Mouse (Mus musculus) stomach, embryonic 16.5 days (tissue): ENCODE measurements at regions not wholly inside any gene's neighbourhood (a gene's known extent, or its start where the extent isn't known, plus 50 kb on each side); places are given as distances from the start of the nearest gene placed in this dataset.

Experiments used
- ATAC-seq: fragments of 200-750 bp; cut with Nextera tagmentation; 2 replicates; pipeline ENCODE4 v1.8.0; 2017; ENCODE audit warnings: moderate number of reproducible peaks, moderate TSS enrichment; ENCODE audit not compliant: insufficient read depth, low FRiP score
- H3K27ac ChIP-seq: fragments of 300-500 bp; sonication (generic); 2 replicates; pipeline ENCODE4 v1.5.1; 2014; ENCODE audit warnings: low read length
- H3K27me3 ChIP-seq: fragments of 300-500 bp; sonication (generic); 2 replicates; pipeline ENCODE4 v1.6.1; 2014; ENCODE audit warnings: low read length, control low read depth, mixed read lengths; ENCODE audit not compliant: control insufficient read depth, insufficient read depth
- H3K36me3 ChIP-seq: fragments of 300-500 bp; sonication (generic); 2 replicates; pipeline ENCODE4 v1.6.1; 2014; ENCODE audit warnings: low read length; ENCODE audit not compliant: control insufficient read depth, insufficient read depth
- H3K4me1 ChIP-seq: fragments of 300-500 bp; sonication (generic); 2 replicates; pipeline ENCODE4 v1.6.1; 2014; ENCODE audit warnings: low read length, control low read depth, mixed read lengths; ENCODE audit not compliant: control insufficient read depth, insufficient read depth
- H3K4me2 ChIP-seq: fragments of 300-500 bp; sonication (generic); 2 replicates; pipeline ENCODE4 v1.6.1; 2014; ENCODE audit warnings: low read depth, low read length, mixed read lengths
- H3K4me3 ChIP-seq: fragments of 300-500 bp; sonication (generic); replicated peaks from 2 replicates; pipeline ENCODE4 v1.5.1; 2014; ENCODE audit warnings: mild to moderate bottlenecking, low read length
- H3K9ac ChIP-seq: fragments of 300-500 bp; sonication (generic); 2 replicates; pipeline ENCODE4 v1.6.1; 2014; ENCODE audit warnings: low read length
- H3K9me3 ChIP-seq: fragments of 300-500 bp; sonication (generic); replicated peaks from 2 replicates; pipeline ENCODE4 v1.6.1; 2016; ENCODE audit warnings: low read length, control low read depth; ENCODE audit not compliant: control insufficient read depth
- WGBS: fragments of 180-500 bp; shearing (Covaris S2); extraction: QIAGEN DNeasy Blood & Tissue Kit; methylation state at CpG from one replicate; pipeline ENCODE4 v1.1.7; 2014; 5-methylcytosine and 5-hydroxymethylcytosine counted together

DNA sequence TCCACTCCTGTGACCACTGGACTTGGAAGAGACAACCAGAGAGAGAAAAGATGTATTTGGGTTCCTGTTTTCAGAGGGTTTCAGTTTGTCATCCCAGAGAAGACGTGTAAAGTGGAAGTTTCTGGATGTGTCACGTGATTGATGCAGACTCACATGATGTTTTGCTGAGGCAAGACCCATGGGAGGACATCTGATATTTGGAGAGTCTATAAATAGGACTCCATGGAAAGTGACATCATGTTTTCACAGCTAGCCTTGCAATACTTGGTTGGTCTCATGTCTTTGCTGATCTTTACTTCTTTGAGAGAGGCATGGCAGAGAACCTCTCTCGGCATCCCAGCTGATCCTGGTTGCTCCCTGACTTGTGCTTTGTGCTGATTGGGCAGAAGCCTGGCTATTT is 493.8 kb downstream of the Etnk1 start:
- Histone ChIP-seq H3K9me3 (no peaks in the 10 kb centered on the region), H3K36me3 (no peaks in the 10 kb centered on the region), H3K4me3 (no peak overlapping the region), H3K27ac (no peak overlapping the region), H3K4me2 (no peak overlapping the region), H3K4me1 (no peaks in the 10 kb centered on the region), H3K9ac (no peak overlapping the region), H3K27me3 (no peaks in the 10 kb centered on the region)
- no peak for ATAC-seq
- 80% methylated on average over 3 of the region's 3 CpGs for WGBS

DNA sequence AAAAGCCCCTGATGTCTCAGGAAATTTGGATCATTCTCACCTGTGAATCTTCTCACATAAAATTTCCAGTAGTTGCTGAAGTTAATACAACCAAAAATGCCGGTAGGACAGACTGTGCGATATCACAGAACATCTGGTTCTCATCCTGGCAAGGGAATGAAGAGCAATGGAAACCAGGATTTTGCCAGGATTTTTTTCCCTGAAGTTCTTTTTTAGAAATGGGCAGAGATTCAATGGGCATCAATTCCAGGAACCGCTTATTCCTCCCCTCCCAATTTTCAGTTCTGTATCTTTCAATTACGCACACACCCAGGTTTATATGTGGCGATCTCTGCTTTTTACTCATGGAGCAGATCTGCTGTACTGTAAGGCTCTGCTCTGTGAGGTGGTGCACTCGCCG is 496.3 kb downstream of the Etnk1 start:
- no peak overlapping the region for H3K4me3 ChIP-seq
- H3K9me3 ChIP-seq: no peaks in the 10 kb centered on the region; the same call in 1 of the 2 replicates
- H3K9ac ChIP-seq: no peak overlapping the region
- H3K27me3 ChIP-seq: no peaks in the 10 kb centered on the region
- H3K36me3 ChIP-seq: no peaks in the 10 kb centered on the region
- WGBS: 73% methylated on average over 7 of the region's 7 CpGs
- H3K27ac ChIP-seq: no peak overlapping the region
- H3K4me1 ChIP-seq: no peaks in the 10 kb centered on the region
- H3K4me2 ChIP-seq: no peak overlapping the region
- ATAC-seq: no peak

DNA sequence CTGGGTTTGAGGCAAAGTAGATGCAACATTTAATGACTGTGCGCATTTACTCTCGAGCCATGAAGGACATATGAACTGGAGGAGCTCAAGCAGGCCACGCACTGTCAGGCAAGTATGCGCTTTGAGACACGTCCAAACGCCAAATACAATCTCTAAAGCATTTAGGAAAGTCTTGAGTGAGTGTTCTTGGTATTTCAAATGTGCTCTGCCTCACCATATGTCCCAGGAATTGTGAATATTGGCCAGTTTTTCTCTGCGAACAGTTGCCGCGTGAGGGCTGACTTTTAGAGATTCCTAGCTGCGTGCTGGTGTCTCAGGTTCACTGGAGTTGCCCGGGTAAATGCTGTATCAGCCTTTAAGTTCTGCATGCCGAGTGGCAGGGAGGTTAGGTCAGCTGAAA is 498.4 kb downstream of the Etnk1 start:
- no peaks in the 10 kb centered on the region for H3K27me3 ChIP-seq
- 83% methylated on average over 12 of the region's 12 CpGs for WGBS
- no peak for ATAC-seq
- H3K27ac ChIP-seq: no peak overlapping the region
- no peaks in the 10 kb centered on the region for H3K4me1 ChIP-seq
- no peak overlapping the region for H3K9ac ChIP-seq
- H3K4me2 ChIP-seq: no peak overlapping the region
- no peak overlapping the region for H3K4me3 ChIP-seq
- H3K36me3 ChIP-seq: no peaks in the 10 kb centered on the region
- H3K9me3 ChIP-seq: no peaks in the 10 kb centered on the region; the same call in 1 of the 2 replicates

DNA sequence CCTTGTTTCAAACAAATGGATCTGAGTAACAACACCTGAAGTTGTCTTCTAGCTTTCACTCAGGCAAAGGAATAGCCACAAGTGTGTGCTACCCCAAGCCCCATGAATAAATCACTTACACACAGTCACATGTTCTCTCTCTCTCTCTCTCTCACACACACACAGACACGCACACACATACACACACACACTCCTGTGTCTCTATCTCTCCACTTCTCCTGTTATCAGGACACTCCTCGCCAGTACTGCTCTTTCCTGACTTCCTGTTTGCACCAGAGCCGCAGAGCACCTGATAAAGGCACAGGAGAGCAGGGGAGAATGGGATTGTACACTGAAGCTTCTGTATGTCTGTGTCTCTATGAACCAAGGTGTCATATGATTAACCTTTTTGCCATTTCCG is 501.5 kb downstream of the Etnk1 start:
- no peak overlapping the region for H3K27ac ChIP-seq
- no peak overlapping the region for H3K9ac ChIP-seq
- H3K9me3 ChIP-seq: no peaks in the 10 kb centered on the region; the same call in 1 of the 2 replicates
- WGBS: 67% methylated on average over 4 of the region's 4 CpGs
- H3K36me3 ChIP-seq: no peaks in the 10 kb centered on the region
- ATAC-seq: no peak
- no peaks in the 10 kb centered on the region for H3K27me3 ChIP-seq
- no peaks in the 10 kb centered on the region for H3K4me1 ChIP-seq
- H3K4me3 ChIP-seq: no peak overlapping the region
- H3K4me2 ChIP-seq: no peak overlapping the region

DNA sequence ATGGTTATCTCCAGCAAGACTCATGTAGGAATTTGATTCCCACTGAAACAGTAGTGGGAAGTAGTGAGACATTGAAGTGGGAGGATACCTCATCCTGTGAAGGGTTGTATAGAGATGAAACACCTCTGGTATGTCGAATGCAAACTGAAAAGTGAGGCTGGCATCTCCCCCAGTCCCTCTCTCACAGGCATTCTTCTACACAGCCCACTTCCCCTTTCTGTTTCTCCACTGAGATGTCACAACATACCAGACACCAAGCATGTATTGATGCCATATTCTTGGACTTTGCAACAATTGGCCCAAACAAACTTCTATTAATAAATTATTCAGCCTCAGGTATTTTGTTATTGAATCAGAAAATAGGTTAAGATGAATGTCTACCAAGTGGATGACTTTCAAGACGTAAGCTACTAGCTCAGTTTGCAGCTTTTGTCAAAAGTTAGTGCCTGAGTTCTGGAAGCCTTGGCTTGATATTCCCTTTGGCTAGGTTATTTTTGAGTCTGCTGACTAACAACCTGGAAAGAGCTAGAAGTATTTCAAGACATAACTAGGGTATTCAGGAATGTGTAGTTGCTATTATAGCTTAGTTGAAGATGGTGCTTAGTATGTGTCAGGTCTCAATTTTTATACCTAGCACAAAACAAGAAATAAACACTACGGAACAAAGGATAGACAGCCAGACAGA is 502.6 kb downstream of the Etnk1 start:
- no peak overlapping the region for H3K27ac ChIP-seq
- H3K4me1 ChIP-seq: no peaks in the 10 kb centered on the region
- H3K36me3 ChIP-seq: no peaks in the 10 kb centered on the region
- H3K4me2 ChIP-seq: no peak overlapping the region
- WGBS: 75% methylated on average over 3 of the region's 3 CpGs
- no peaks in the 10 kb centered on the region; the same call in 1 of the 2 replicates for H3K9me3 ChIP-seq
- H3K4me3 ChIP-seq: no peak overlapping the region
- H3K27me3 ChIP-seq: no peaks in the 10 kb centered on the region
- ATAC-seq: no peak
- no peak overlapping the region for H3K9ac ChIP-seq

DNA sequence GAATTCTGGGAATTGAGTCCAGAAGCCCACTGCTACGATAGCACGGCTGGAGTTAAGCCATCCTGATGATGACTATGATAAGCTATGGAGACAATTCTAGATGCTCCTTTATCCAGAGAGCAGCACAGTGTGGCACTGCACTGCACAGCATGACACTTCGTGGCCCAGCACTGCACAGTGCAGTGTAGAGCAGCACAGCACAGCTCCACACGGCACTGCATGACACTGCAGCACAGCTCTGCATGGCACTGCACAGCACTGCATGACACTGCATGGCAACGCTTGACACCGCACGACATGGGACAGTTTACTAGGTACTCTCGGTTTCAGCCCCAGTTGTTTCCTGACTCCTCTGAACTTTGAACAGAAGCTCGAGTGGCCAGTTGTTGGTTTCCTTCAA is 523.1 kb downstream of the Etnk1 start:
- H3K27me3 ChIP-seq: no peaks in the 10 kb centered on the region
- no peak overlapping the region for H3K4me3 ChIP-seq
- no peaks in the 10 kb centered on the region for H3K36me3 ChIP-seq
- H3K4me2 ChIP-seq: no peak overlapping the region
- H3K9ac ChIP-seq: no peak overlapping the region
- H3K4me1 ChIP-seq: no peaks in the 10 kb centered on the region
- H3K9me3 ChIP-seq: no peaks in the 10 kb centered on the region
- no peak overlapping the region for H3K27ac ChIP-seq
- no peak for ATAC-seq
- 83% methylated on average over 9 of the region's 9 CpGs for WGBS

DNA sequence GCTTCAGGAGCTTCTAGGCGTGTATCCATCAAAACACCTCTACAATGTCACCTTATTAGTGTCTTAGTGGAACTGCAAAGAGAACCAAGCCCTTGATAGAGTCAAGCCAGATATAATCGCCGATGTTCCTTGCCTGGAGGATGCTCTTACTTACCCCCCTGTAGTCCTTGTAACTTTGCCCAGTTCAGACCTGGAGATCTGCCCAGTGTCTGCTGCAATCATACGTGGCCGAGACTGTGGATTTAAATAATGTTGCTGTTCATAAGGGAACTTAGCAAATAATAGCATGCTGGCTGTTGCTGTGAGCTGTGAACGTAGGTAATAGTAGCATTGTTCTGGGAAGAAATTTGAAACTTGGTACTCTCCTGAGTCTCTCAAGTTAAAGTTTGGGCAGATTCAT is 523.8 kb downstream of the Etnk1 start:
- H3K9me3 ChIP-seq: no peaks in the 10 kb centered on the region
- ATAC-seq: no peak
- no peaks in the 10 kb centered on the region for H3K27me3 ChIP-seq
- WGBS: 52% methylated on average over 6 of the region's 6 CpGs
- no peak overlapping the region for H3K4me2 ChIP-seq
- H3K4me1 ChIP-seq: no peaks in the 10 kb centered on the region
- H3K4me3 ChIP-seq: no peak overlapping the region
- H3K27ac ChIP-seq: no peak overlapping the region
- H3K36me3 ChIP-seq: no peaks in the 10 kb centered on the region
- no peak overlapping the region for H3K9ac ChIP-seq

DNA sequence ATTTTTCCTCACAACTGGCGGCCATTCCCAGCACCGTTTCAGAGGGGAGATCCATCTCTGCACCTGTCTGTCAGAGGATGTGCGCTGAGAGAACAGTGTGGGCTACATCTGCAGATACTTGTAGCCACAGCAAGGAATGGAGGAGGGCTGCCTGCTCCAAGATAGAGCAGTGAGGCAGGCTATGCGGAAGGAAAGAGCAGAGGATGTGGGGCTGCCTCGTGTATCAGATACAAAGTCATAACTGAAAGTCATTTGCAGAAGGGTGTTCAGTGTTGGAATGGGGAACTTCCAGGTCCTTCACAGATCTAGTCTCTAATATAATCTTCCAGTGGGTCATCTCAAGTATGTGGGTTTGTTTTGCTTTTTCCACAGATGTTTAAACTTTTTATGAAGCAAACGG is 531.0 kb downstream of the Etnk1 start:
- H3K9me3 ChIP-seq: no peaks in the 10 kb centered on the region
- no peak overlapping the region for H3K4me2 ChIP-seq
- H3K27me3 ChIP-seq: no peaks in the 10 kb centered on the region
- no peaks in the 10 kb centered on the region for H3K36me3 ChIP-seq
- no peak overlapping the region for H3K4me3 ChIP-seq
- no peak overlapping the region for H3K9ac ChIP-seq
- H3K27ac ChIP-seq: no peak overlapping the region
- WGBS: 46% methylated on average over 6 of the region's 6 CpGs
- ATAC-seq: no peak
- no peaks in the 10 kb centered on the region for H3K4me1 ChIP-seq

DNA sequence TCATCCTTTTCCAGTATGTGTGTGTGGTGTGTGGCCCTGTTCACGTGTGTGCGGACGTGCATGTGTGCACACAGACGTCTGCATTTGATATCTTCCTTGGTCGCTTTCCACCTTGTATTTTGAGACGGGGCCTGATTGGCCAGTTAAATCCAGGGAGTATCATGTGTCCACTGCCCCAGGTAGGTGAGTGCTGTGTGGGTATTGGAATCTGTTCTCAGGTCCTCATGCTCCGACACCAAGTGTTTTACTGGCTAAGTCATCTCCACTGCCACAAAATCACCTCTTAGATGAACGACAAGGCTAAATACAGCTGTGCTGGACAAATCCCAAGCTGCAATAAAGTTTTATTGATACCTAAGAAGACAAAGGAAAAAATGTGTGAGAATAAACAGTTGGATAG is 537.0 kb downstream of the Etnk1 start:
- H3K27ac ChIP-seq: no peak overlapping the region
- no peak overlapping the region for H3K4me3 ChIP-seq
- 85% methylated on average over 8 of the region's 8 CpGs for WGBS
- no peak overlapping the region for H3K4me2 ChIP-seq
- no peaks in the 10 kb centered on the region for H3K36me3 ChIP-seq
- no peaks in the 10 kb centered on the region for H3K9me3 ChIP-seq
- ATAC-seq: no peak
- H3K9ac ChIP-seq: no peak overlapping the region
- H3K27me3 ChIP-seq: no peaks in the 10 kb centered on the region
- H3K4me1 ChIP-seq: no peaks in the 10 kb centered on the region
